Mouse (Mus musculus) embryo, embryonic 9.5 days (tissue): ENCODE measurements at regions not wholly inside any gene's neighbourhood (a gene's known extent, or its start where the extent isn't known, plus 50 kb on each side); places are given as distances from the start of the nearest gene placed in this dataset.
A peak's percentile ranks its signal among the peaks of the same experiment; 100 is the strongest.

Experiments used
- DNase-seq: peaks from one replicate; pipeline ENCODE4 v3.0.0-alpha.2; 2017; ENCODE audit errors: extremely low spot score

DNA sequence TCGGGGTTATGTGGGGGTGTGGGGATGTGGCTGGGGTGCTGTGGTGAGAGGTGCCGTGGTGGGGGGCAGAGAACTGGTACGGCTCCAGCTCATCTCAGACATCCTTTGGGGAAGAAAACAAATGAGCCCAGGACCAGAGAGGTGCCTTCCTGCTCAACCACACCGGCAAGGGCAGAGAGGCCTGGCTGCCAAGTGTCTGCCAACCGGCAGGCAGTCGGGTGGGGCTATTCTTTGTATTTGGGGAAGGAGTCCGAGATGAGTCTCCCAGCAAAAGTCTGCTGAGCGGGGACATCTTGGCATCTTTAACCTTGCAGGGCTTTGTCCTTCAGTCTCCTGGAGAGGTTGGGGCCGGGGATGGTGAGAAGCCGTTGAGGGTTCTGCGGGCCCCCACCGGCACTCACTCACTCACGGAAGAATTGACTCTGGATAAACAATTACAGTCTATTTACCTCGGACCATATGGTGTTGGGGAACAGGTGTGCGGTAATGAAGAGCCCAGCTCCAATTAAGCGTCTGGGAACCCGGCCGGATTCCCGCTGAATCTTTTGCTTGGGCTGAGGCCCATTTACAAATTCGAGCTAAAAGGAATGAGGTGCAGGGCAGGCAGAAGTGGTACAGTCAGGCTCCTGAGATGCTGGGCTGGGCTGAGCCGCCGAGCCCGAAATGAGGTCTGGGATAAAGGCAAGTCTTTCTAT is 108.7 kb upstream of the Sdk2 start:
- no peak for DNase-seq

DNA sequence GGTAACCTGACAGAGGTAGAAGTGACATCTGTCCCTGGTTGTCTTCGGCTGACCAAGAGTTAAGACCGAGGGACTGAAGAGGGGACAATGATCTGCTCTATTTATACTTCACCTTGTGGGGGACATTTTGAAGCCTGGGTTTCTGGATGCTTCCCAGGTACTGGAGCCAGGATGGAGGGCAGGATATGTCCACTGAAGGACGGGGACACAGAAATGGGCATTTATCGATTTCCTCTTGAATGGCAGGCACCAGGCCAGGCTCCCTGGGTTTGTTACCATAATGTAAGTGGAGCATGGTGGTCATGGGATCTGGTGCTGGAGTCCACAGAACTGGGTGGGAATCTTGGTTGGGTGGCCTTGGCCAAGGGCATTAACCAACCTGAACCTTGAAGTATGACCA is 108.0 kb upstream of the Sdk2 start:
- DNase-seq = no peak

DNA sequence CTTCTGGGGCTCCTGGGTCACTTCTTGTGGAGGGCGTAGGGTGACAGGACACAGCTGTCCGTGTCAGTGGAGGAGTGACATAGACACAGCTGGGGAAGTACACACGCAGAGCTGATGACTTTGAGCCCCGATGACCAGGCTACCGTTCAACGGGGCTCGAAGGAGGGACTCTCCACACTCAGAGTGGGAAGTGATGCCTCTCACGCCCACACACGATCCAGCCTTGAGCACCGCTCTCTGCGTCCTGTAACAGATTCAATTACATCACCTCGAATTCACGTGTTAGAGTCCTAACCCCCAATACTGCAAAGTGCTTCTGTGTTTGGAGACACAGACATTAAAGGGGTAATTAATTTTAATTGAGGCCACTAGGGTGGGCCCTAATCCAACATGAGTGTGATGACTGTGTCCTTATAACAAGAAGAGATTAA is 101.4 kb upstream of the Sdk2 start:
- DNase-seq = no peak

DNA sequence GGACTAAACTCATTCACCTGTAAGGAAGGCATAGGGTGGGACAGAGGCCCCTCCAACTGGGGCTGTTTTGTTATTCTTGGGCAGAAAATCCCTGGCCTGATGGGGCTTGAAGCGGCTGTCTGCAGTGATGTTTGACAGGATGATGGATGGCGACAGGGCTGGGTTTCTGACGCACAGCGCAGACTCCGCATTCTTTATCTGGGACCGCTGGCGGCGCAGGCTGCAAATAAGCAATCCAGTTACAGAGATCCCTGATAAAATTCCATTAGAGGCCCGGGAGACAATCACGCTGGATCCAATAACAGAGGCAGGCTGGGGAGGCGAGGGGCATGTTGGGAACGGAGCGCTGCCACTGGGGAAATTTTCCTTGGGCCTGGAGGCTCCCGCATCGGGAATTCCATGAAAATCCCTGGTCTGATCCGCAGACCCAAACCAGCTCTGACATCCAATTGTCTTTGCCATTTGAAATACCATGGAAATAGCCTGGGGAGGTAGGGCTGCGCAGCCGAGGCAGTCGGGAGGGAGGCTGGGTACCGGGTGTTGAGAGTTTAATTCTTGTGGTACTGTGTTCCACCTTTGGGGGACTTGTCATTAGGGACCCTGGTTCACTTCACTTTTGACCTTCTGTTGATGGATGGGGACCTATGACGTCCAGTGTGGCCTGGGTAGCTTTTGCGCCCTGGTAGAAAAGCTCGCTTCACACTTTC is 99.0 kb upstream of the Sdk2 start:
- DNase-seq = peak; percentile 58

DNA sequence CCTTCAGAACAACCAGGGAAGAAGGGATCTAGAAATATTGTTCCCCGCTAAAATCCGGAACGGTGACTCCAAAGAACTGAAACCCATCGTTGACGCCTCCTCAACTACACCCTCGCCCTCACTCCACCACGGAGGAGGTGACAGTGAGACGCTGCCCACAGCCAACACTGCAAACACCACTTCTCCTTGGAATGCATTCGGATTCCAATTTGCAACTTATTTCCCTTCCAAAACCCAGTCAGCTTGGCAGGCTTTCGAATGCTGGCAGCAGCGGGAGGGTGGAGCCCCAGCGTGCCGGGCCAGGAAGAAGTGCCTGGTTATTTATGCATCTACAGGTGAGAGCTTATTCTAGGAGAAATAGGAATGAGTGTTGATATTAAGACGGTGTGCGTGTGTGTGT is 85.9 kb upstream of the Sdk2 start:
- no peak for DNase-seq

DNA sequence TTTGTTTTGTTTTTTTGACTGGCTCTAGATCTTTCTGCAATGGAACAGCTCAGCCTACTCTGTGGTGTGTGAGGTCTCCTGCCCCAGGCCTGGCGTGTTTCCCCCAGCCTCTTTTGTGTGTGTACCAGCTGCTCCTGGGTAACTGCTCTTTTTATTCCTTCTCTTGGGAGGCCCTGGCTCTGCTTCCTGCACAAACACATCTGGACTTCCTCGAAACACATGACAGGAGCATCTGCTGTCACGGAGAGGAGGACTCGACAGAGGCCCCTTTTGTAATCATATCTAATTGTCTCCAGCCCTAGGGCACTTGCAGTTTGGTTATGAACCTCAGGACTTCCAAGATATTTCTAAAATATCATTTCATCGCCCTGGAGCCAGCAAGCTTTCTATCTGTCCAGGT is 79.5 kb upstream of the Sdk2 start:
- DNase-seq = no peak

DNA sequence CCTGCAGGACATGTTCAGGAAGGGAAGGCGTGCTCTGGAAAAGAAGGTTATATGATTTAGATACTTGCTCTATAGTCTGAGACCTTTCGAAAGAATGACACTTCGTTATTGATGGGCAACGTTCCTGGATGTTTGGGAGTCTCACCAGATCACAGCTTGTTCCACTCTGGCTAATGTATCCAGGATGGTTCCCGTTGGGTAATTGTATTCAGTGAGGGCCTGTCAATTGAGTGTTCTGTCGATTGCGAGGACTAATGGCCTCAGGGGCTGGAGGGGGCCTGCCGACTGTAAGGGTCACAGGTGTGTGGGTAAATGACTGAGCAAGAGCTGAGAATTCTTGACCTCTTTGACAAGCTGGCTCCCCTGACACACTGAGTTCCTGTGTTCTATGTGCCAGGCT is 62.4 kb upstream of the Sdk2 start:
- DNase-seq = no peak

DNA sequence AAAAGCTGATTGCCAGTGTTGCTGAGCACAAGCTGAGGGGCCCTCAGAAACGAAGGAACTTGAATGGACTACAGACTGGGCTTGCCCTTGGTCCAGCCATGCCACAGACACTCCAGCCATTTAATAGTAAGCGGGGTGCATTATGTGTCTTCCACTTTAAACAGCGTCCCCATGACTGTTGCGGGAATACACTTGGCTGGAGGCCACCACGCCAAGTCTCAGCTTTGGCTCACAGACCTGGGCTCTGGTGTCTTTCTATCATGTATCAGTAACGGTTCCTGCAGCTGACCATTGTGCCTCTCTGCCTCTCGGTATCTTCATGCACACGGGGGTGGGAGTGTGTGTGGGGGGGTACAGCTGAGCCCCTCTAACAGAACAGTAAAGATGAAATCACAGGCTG is 62.0 kb upstream of the Sdk2 start:
- DNase-seq = no peak

DNA sequence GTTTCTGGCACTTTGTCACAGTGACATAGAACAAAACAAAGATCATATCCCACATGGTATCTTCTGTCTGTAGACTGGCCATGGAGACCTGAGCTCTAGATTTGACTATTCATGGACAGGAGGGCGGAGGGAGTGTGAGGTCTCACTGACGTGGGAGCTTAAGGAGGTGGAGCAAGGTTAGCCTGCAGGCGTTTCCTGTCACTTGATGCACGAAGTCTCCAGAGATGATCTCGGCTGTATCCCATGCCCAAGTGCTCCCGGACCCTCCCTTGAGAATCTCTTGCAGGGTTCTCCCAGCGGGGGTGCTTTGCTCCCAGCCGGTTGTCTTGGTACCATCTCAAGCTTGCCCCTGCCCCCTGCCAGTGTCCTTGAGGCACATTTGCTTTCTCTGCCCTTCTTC is 60.6 kb upstream of the Sdk2 start:
- no peak for DNase-seq

DNA sequence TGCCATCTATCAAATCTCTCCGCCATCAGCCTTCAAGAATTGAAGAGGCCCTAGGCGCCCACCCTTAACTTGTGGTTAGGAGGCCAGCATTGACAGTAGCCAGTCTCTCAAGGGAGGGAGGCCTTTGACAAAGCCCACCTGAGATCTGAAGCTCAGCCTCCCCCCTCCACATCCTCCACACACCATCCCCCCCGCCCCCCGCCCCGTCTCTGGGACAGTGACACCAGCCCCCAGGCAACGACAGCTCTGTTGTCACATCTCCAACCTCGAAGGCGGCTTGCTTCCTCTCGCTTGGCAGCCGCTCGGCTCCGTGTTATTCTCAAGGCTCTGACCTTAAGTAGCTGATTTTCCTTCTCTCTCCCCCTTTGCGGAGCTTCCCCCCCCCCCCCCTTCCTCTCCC is 55.3 kb upstream of the Sdk2 start:
- no peak for DNase-seq

DNA sequence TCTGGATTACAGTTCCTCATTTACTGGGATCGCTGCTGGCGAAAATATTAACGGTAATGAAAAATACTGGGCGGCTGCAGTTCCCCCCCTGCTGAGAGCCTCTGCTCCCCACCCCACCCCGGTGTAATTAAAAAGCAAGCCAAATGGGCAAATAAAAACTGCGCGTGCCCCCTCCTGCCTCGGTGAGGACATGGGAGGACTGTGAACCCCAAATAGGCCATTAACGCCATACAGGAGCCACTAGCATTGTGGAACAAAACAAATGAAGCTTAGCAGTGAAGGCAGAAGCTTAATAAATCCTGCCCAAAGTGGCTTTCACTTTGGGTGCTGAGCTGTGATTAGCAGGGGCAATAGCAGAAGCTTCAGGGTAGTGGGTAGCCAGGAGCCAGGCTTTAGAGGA is 52.3 kb upstream of the Sdk2 start:
- no peak for DNase-seq
